Mouse (Mus musculus): ENCODE measurements around the gene Jkamp. TPM values are rescaled to one million over a fixed set of nuclear protein-coding genes. Genes with fewer than 3 reads are reported as not detected.

Jkamp gene
- polyA plus RNA-seq, 1 experiment from 2014 or later: 53.7 TPM

Small RNA genes within 50 kb of the gene (microRNA-seq; reads per million reads assigned to microRNA genes)
- gene Gm24466: not detected

Other genes starting within 250 kb of the Jkamp start
- gene Gpr135, start 14.5 kb upstream of the Jkamp start, polyA plus RNA-seq (2014; fragmentation: Nextera tagmentation; extraction: Ambion mirVana): 0.47 TPM in 2 replicates
- gene L3hypdh, start 150 bp upstream of the Jkamp start, polyA plus RNA-seq (2014; fragmentation: Nextera tagmentation; extraction: Ambion mirVana): 10.4 and 12.4 TPM in 2 replicates
- not detected in 2 replicates for gene Ccdc175, start 99.4 kb downstream of the Jkamp start, polyA plus RNA-seq (2014; fragmentation: Nextera tagmentation; extraction: Ambion mirVana)

Data from limb, embryonic 11.5 days (tissue).